Mouse (Mus musculus) forebrain, embryonic 11.5 days (tissue): Measurements from ENCODE around the gene Mob1a. TPM values are rescaled to one million over a fixed set of nuclear protein-coding genes. Genes with fewer than 3 reads are reported as not detected.

Experiments
- ATAC-seq: fragments of 200-750 bp; cut with Nextera tagmentation; replicated peaks from 2 replicates; pipeline ENCODE4 v1.8.0; 2017; ENCODE audit warnings: moderate TSS enrichment; ENCODE audit not compliant: low FRiP score
- DNase-seq: peaks from one replicate; pipeline ENCODE4 v3.0.0-alpha.2; 2017; ENCODE audit warnings: low spot score
- H3K27ac ChIP-seq: fragments of 300-500 bp; sonication (generic); 2 replicates; pipeline ENCODE4 v1.5.1; 2014; ENCODE audit warnings: low read depth, low read length
- H3K27me3 ChIP-seq: fragments of 300-500 bp; sonication (generic); 2 replicates; pipeline ENCODE4 v1.6.1; 2014; ENCODE audit warnings: mild to moderate bottlenecking, low read length, mixed read lengths; ENCODE audit not compliant: control insufficient read depth, insufficient read depth
- H3K36me3 ChIP-seq: fragments of 300-500 bp; sonication (generic); 2 replicates; pipeline ENCODE4 v1.6.1; 2014; ENCODE audit warnings: mild to moderate bottlenecking, low read length, moderate library complexity, mixed read lengths; ENCODE audit not compliant: control insufficient read depth, insufficient read depth
- H3K4me1 ChIP-seq: fragments of 300-500 bp; sonication (generic); replicated peaks from 2 replicates; pipeline ENCODE4 v1.6.1; 2014; ENCODE audit warnings: low read length, mixed read lengths; ENCODE audit not compliant: control insufficient read depth, insufficient read depth
- H3K4me2 ChIP-seq: fragments of 300-500 bp; sonication (generic); 2 replicates; pipeline ENCODE4 v1.6.1; 2014; ENCODE audit warnings: low read depth, mild to moderate bottlenecking, low read length, moderate library complexity, mixed read lengths; ENCODE audit not compliant: severe bottlenecking
- H3K4me3 ChIP-seq: fragments of 300-500 bp; sonication (generic); 2 replicates; pipeline ENCODE4 v1.5.1; 2014; ENCODE audit warnings: low read depth, low read length
- H3K9ac ChIP-seq: fragments of 300-500 bp; sonication (generic); 2 replicates; pipeline ENCODE4 v1.6.1; 2014; ENCODE audit warnings: low read length
- H3K9me3 ChIP-seq: fragments of 300-500 bp; sonication (generic); 2 replicates; pipeline ENCODE4 v1.6.1; 2016; ENCODE audit warnings: low read length, mixed read lengths; ENCODE audit not compliant: control insufficient read depth
- WGBS: fragments of 180-500 bp; shearing (Covaris S2); extraction: QIAGEN DNeasy Blood & Tissue Kit; methylation state at CpG from one replicate; pipeline ENCODE4 v1.1.7; 2014; 5-methylcytosine and 5-hydroxymethylcytosine counted together
- polyA plus RNA-seq: library from polyadenylated mRNA; unstranded; fragments of >200 nt; fragmentation: Nextera tagmentation; extraction: Ambion mirVana; gene quantifications from 2 replicates; pipeline ENCODE4 v1.2.1, GENCODE M21; 2014

Gene Mob1a
- polyA plus RNA-seq, 1 experiment from 2014 or later, result 69.7 TPM

- Histone ChIP-seq H3K4me2 (no peak overlapping the region), H3K9me3 (no peaks in the 10 kb centered on the region), H3K4me1 (peaks cover 6% of the 10 kb centered on the region), H3K9ac (no peak overlapping the region), H3K4me3 (no peak overlapping the region), H3K27ac (no peak overlapping the region), H3K36me3 (no peaks in the 10 kb centered on the region; the same call in 1 of the 2 replicates), H3K27me3 (no peaks in the 10 kb centered on the region)
- WGBS, result 95% methylated on average over 11 of the region's 11 CpGs
- DNase-seq, result no peak
- ATAC-seq, result no peak
Measured at GRCm38 (mm10) chr6:83311206-83311605, 14.6 kb upstream of the Mob1a start.

- no peak overlapping the region for H3K9ac ChIP-seq
- H3K27ac ChIP-seq, result no peak overlapping the region
Measured at GRCm38 (mm10) chr6:83312021-83312420, 13.8 kb upstream of the Mob1a start.

GRCm38 (mm10) chr6:83312514-83312913 is 13.3 kb upstream of the Mob1a start:
- Histone ChIP-seq H3K4me2 (no peak overlapping the region), H3K36me3 (no peaks in the 10 kb centered on the region; the same call in 1 of the 2 replicates), H3K27me3 (no peaks in the 10 kb centered on the region), H3K9ac (no peak overlapping the region), H3K4me1 (peaks cover 8% of the 10 kb centered on the region), H3K9me3 (no peaks in the 10 kb centered on the region), H3K4me3 (no peak overlapping the region), H3K27ac (no peak overlapping the region)
- no peak for DNase-seq
- WGBS, result 95% methylated on average over 8 of the region's 8 CpGs
- no peak for ATAC-seq

More at GRCm38 (mm10) chr6:83312021-83312420, 13.8 kb upstream of the Mob1a start:
- Histone ChIP-seq H3K4me2 (no peak overlapping the region), H3K4me1 (peaks cover 8% of the 10 kb centered on the region), H3K9me3 (no peaks in the 10 kb centered on the region), H3K27me3 (no peaks in the 10 kb centered on the region), H3K36me3 (no peaks in the 10 kb centered on the region; the same call in 1 of the 2 replicates), H3K4me3 (no peak overlapping the region)
- DNase-seq (no peak), ATAC-seq (no peak)
- 95% methylated on average over 7 of the region's 7 CpGs for WGBS

- ATAC-seq (no peak), DNase-seq (no peak)
- H3K4me1 ChIP-seq, result peaks cover 8% of the 10 kb centered on the region
- no peaks in the 10 kb centered on the region for H3K9me3 ChIP-seq
- H3K36me3 ChIP-seq, result no peaks in the 10 kb centered on the region; the same call in 1 of the 2 replicates
- H3K4me3 ChIP-seq, result no peak overlapping the region
- H3K9ac ChIP-seq, result no peak overlapping the region; the same call in 1 of the 2 replicates
- H3K27me3 ChIP-seq, result no peaks in the 10 kb centered on the region
- H3K4me2 ChIP-seq, result peak overlapping the region; percentile 72; the same call in 1 of the 2 replicates
- no peak overlapping the region for H3K27ac ChIP-seq
Measured at GRCm38 (mm10) chr6:83315293-83315692, 10.5 kb upstream of the Mob1a start.

GRCm38 (mm10) chr6:83316022-83316421 is 9.8 kb upstream of the Mob1a start:
- no peak for ATAC-seq
- Histone ChIP-seq H3K9me3 (no peaks in the 10 kb centered on the region), H3K27ac (no peak overlapping the region)

GRCm38 (mm10) chr6:83317108-83317741 is 8.6 kb upstream of the Mob1a start:
- WGBS, result under 1% methylated on average over 52 of the region's 52 CpGs
- H3K36me3 ChIP-seq, result no peaks in the 10 kb centered on the region
- H3K4me3 ChIP-seq, result peak overlapping the region; percentile 80
- no peaks in the 10 kb centered on the region for H3K9me3 ChIP-seq
- peaks cover 8% of the 10 kb centered on the region for H3K4me1 ChIP-seq
- H3K4me2 ChIP-seq, result peak overlapping the region; percentile 72
- H3K9ac ChIP-seq, result peak overlapping the region; percentile 80
- peak; percentile 94 for DNase-seq
- H3K27me3 ChIP-seq, result no peaks in the 10 kb centered on the region
- peak overlapping the region; percentile 57; the same call in 1 of the 2 replicates for H3K27ac ChIP-seq
- ATAC-seq, result peak; percentile 99

More at GRCm38 (mm10) chr6:83316022-83316421, 9.8 kb upstream of the Mob1a start:
- peak overlapping the region; percentile 80 for H3K4me3 ChIP-seq
- no peaks in the 10 kb centered on the region for H3K27me3 ChIP-seq
- WGBS, result 14% methylated on average over 10 of the region's 10 CpGs
- peaks cover 8% of the 10 kb centered on the region for H3K4me1 ChIP-seq
- H3K36me3 ChIP-seq, result no peaks in the 10 kb centered on the region; the same call in 1 of the 2 replicates
- DNase-seq, result peak; percentile 66
- peak overlapping the region; percentile 72 for H3K4me2 ChIP-seq
- peak overlapping the region; percentile 80 for H3K9ac ChIP-seq

- no peaks in the 10 kb centered on the region for H3K4me1 ChIP-seq
- H3K36me3 ChIP-seq, result no peaks in the 10 kb centered on the region
- no peaks in the 10 kb centered on the region for H3K9me3 ChIP-seq
- H3K4me3 ChIP-seq, result no peak overlapping the region
- DNase-seq, result no peak
- no peak overlapping the region for H3K9ac ChIP-seq
- H3K27me3 ChIP-seq, result no peaks in the 10 kb centered on the region
- WGBS, result 57% methylated on average over 1 of the region's 1 CpGs
- no peak for ATAC-seq
- no peak overlapping the region for H3K27ac ChIP-seq
- H3K4me2 ChIP-seq, result no peak overlapping the region
Measured at GRCm38 (mm10) chr6:83321927-83322326, 3.9 kb upstream of the Mob1a start.

GRCm38 (mm10) chr6:83322794-83323193 is 3.0 kb upstream of the Mob1a start:
- H3K4me1 ChIP-seq, result no peaks in the 10 kb centered on the region
- no peak overlapping the region for H3K27ac ChIP-seq
- no peak for ATAC-seq
- H3K9me3 ChIP-seq, result no peaks in the 10 kb centered on the region
- no peaks in the 10 kb centered on the region for H3K27me3 ChIP-seq
- H3K9ac ChIP-seq, result no peak overlapping the region
- no peak overlapping the region for H3K4me2 ChIP-seq
- WGBS, result 59% methylated on average over 2 of the region's 2 CpGs
- no peak overlapping the region for H3K4me3 ChIP-seq
- H3K36me3 ChIP-seq, result no peaks in the 10 kb centered on the region
- no peak for DNase-seq
